Mouse (Mus musculus): Measurements from ENCODE around the gene Kcnc3. TPM values are rescaled to one million over a fixed set of nuclear protein-coding genes. Genes with fewer than 3 reads are reported as not detected.
A peak's percentile ranks its signal among the peaks of the same experiment; 100 is the strongest.

Kcnc3 gene
- polyA plus RNA-seq, 1 experiment from 2014 or later, result 1.8 TPM

DNA sequence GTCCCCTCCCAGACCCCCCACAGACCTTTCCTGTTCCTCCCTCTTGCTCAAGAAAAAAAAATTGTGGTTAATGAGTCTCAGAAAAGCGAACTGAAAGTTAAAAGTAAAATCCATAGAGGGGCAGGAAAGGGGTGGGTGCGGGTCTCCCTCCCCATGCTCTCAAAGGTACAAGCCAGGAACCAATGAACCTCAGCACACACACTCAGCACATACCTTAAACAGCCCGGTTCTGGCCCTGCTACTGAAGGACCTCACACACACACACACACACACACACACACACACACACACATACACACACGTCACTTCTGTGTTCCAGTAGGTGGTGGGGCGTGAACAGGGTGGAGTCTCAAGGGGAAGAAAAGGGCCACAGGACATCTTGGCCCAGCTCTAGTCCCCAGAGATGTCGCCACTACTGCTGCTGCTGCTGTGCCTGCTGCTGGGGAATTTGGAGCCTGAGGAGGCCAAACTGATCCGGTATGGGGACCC lies 18.2 kb upstream of the Kcnc3 start, which contains the start of gene Napsa:
Gene Napsa, plus strand, starts transcription at position 168 of the 489 bp plus-strand sequence.
- no peak within 1 kb of the TSS for H3K4me3 ChIP-seq
- 30% methylated on average over 7 of the region's 7 CpGs for WGBS
- H3K27me3 ChIP-seq, result no peaks in the 10 kb centered on the region

DNA sequence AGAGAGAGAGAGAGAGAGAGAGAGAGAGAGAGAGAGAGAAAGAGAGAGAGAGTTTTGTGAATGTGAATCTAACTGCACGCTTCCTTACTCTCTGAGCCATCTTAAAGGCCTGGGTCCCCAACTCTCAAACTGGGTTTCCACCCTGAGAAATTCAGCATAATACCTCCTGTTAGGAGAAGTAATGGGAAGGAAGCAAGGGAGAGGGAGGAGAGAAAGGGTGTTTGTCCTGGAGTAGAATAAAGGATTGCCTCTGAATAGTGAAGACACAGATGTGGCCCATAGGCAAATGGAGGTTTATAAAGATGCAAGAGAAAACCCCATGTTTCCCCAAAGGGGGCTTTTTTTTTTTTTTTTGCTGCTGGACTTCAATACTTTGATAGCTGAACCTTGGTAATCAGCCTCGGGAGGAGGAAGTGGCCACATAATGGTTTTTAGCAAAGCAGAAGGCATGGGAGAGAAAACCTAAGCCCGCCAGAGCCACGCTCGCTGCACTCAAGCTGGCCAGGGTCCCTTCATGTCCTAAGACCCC lies 17.4 kb upstream of the Kcnc3 start:
- no peak for ATAC-seq (ENCODE audit: insufficient number of reproducible peaks, insufficient read depth, low FRiP score, low TSS enrichment, low read depth)
- no peak overlapping the region for H3K4me3 ChIP-seq
- no peak overlapping the region for H3K9ac ChIP-seq
- H3K36me3 ChIP-seq, result no peaks in the 10 kb centered on the region
- H3K9me3 ChIP-seq, result no peaks in the 10 kb centered on the region
- H3K4me2 ChIP-seq, result no peak overlapping the region
- no peaks in the 10 kb centered on the region for H3K27me3 ChIP-seq
- H3K27ac ChIP-seq, result no peak overlapping the region
- WGBS, result 71% methylated on average over 5 of the region's 5 CpGs
- H3K4me1 ChIP-seq, result no peaks in the 10 kb centered on the region

More for the DNA sequence above, 18.2 kb upstream of the Kcnc3 start, which contains the start of gene Napsa:
- no peak for ATAC-seq (ENCODE audit: insufficient number of reproducible peaks, insufficient read depth, low FRiP score, low TSS enrichment, low read depth)
- H3K4me2 ChIP-seq, result no peak within 1 kb of the TSS
- H3K4me1 ChIP-seq, result no peaks in the 10 kb centered on the region
- H3K9me3 ChIP-seq, result no peaks in the 10 kb centered on the region
- H3K36me3 ChIP-seq, result no peaks in the 10 kb centered on the region
- no peak within 1 kb of the TSS for H3K27ac ChIP-seq
- H3K9ac ChIP-seq, result no peak within 1 kb of the TSS

DNA sequence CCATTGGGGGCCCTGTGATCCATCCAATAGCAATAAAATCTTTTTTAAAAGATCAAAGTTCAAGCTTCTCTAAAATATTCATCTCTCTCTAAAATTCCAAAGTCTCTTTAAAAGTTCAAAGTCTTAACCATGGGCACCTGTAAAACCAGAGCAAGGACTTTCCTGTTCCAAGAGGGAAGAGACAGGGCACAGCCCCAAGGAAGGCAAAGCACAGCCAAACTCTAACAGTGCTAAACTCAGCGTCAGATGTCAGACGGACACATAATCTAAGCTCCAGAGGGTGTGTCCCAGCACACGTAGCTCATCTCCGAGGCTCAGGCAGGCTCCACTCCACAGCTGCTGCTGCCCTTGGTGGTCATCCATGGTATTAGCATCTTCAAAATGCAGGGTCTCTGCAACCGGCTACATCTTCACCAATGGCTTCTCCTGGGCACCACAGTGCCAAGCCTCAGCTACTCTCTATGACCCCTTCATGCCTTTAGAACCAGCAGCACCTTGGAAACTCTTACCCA lies 14.1 kb upstream of the Kcnc3 start:
- Histone ChIP-seq H3K4me2 (no peak overlapping the region), H3K9ac (no peak overlapping the region), H3K36me3 (no peaks in the 10 kb centered on the region), H3K27ac (no peak overlapping the region), H3K4me1 (no peaks in the 10 kb centered on the region), H3K9me3 (no peaks in the 10 kb centered on the region), H3K27me3 (no peaks in the 10 kb centered on the region), H3K4me3 (no peak overlapping the region)
- WGBS, result 45% methylated on average over 5 of the region's 5 CpGs
- ATAC-seq (ENCODE audit: insufficient number of reproducible peaks, insufficient read depth, low FRiP score, low TSS enrichment, low read depth), result no peak

DNA sequence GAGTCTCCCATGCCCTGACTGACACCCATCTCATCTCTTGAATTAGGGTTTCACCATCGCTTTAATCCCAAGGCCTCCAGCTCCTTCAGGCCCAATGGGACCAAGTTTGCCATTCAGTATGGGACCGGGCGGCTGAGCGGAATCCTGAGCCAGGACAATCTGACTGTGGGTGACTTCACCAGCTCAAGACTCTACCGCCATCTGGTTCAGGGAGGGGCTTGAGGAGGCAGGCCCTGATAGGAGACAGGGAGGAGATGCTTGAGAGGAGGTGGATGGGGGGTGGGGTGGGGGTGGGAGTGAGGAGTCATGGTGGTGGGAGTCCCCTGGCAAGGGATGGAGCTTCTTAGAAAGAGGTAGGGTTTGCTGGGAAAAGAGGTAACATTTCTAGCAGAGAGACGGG lies 8.8 kb upstream of the Kcnc3 start:
- no peaks in the 10 kb centered on the region; the same call in 1 of the 2 replicates for H3K4me1 ChIP-seq
- H3K4me2 ChIP-seq, result no peak overlapping the region
- no peaks in the 10 kb centered on the region for H3K36me3 ChIP-seq
- H3K9me3 ChIP-seq, result no peaks in the 10 kb centered on the region
- no peak overlapping the region for H3K27ac ChIP-seq
- H3K4me3 ChIP-seq, result no peak overlapping the region
- H3K27me3 ChIP-seq, result peaks cover 19% of the 10 kb centered on the region
- WGBS, result 84% methylated on average over 6 of the region's 6 CpGs
- ATAC-seq (ENCODE audit: insufficient number of reproducible peaks, insufficient read depth, low FRiP score, low TSS enrichment, low read depth), result no peak
- no peak overlapping the region for H3K9ac ChIP-seq

DNA sequence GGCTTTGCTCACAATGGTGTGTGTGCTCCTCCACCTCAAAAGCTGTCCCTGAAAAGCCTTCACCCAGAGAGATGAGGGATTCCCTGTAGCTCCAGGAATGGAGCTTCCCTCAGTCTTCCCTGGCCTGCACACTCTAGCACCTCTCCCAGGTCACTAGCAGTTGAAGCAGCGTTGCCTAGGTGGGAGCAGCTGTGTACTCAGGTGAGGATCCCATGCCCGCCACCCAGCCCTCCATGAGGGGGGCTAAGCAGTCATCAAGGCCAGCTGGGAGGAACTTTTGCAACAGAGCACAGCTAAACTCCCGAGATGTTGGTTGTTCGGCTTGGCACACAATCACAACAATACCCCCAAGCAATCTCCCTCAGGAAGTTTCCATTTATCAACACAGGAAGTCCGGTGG lies 7.8 kb upstream of the Kcnc3 start:
- Histone ChIP-seq H3K9me3 (no peaks in the 10 kb centered on the region), H3K4me3 (no peak overlapping the region), H3K9ac (no peak overlapping the region), H3K36me3 (no peaks in the 10 kb centered on the region), H3K27ac (no peak overlapping the region), H3K27me3 (peaks cover 30% of the 10 kb centered on the region), H3K4me2 (no peak overlapping the region), H3K4me1 (peaks cover 9% of the 10 kb centered on the region)
- 66% methylated on average over 5 of the region's 5 CpGs for WGBS
- ATAC-seq (ENCODE audit: insufficient number of reproducible peaks, insufficient read depth, low FRiP score, low TSS enrichment, low read depth), result no peak

DNA sequence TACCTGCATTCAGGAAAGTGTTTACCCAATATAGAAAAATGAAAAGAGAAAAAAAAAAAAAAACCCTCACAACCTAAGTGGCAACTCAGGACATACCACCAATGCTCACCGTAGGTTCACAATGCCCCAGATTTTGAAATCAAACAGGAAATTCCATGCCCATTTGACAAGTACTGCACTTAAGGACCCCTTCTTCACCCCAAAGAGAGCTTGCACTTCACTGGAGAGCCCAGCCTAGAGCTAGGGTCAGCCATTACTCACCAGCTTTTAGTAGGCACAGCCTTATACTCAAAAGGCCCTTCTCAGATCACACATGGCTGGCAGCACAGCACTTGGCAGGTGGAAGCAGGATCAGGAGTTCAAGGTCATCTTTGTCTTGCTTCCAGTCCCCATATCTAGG lies 7.3 kb upstream of the Kcnc3 start:
- Histone ChIP-seq H3K9me3 (no peaks in the 10 kb centered on the region), H3K27me3 (peaks cover 34% of the 10 kb centered on the region), H3K27ac (no peak overlapping the region), H3K4me2 (no peak overlapping the region), H3K9ac (no peak overlapping the region), H3K4me1 (peaks cover 11% of the 10 kb centered on the region), H3K36me3 (no peaks in the 10 kb centered on the region), H3K4me3 (no peak overlapping the region)
- 86% methylated on average over 1 of the region's 1 CpGs for WGBS
- no peak for ATAC-seq (ENCODE audit: insufficient number of reproducible peaks, insufficient read depth, low FRiP score, low TSS enrichment, low read depth)

DNA sequence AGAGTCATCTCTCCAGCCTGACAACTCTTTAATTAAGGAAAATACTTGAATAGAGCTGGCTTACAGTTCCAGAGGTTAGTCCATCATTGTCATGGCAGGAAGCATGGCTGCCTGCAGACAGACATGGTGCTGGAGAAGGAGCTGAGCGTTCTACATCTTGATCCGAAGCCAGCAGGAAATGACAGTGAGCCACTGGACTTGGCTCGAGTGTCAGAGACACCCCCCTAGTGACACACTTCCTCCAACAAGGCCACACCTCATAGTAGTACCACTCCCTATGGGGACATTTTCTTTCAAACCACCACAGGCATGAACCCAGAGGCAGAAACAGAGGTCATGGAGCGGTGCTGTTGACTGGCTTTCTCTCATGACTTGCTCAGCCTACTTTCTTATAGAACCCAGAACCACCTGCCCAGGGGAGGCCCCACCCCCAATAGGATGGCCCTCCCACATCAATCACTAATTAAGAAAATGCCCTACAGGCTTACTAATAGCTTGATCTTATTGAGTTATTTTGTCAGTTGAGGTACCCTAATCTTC lies 6.1 kb upstream of the Kcnc3 start:
- Histone ChIP-seq H3K4me3 (no peak overlapping the region), H3K27me3 (peaks cover 44% of the 10 kb centered on the region), H3K27ac (no peak overlapping the region), H3K9me3 (no peaks in the 10 kb centered on the region), H3K9ac (no peak overlapping the region), H3K4me2 (no peak overlapping the region), H3K36me3 (no peaks in the 10 kb centered on the region), H3K4me1 (peaks cover 22% of the 10 kb centered on the region)
- no peak for ATAC-seq (ENCODE audit: insufficient number of reproducible peaks, insufficient read depth, low FRiP score, low TSS enrichment, low read depth)
- WGBS, result 88% methylated on average over 4 of the region's 4 CpGs

DNA sequence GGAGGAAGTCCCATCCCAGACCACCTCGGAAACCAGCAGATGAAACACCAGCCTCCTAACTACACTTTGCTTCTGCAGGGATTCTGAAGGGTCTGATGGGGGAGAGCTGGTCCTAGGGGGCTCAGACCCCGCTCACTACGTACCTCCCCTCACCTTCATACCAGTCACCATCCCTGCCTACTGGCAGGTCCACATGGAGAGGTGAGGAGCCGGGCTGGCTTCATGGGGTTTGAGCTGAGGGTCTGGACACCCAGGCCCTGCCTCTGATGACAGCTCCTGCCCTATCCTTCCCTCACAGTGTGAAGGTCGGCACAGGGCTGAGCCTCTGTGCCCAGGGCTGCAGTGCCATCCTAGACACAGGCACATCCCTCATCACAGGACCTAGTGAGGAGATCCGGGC lies 5.5 kb upstream of the Kcnc3 start:
- no peak overlapping the region for H3K4me2 ChIP-seq
- no peaks in the 10 kb centered on the region for H3K36me3 ChIP-seq
- WGBS, result 84% methylated on average over 6 of the region's 6 CpGs
- no peak overlapping the region for H3K27ac ChIP-seq
- H3K9ac ChIP-seq, result no peak overlapping the region
- no peaks in the 10 kb centered on the region for H3K9me3 ChIP-seq
- ATAC-seq (ENCODE audit: insufficient number of reproducible peaks, insufficient read depth, low FRiP score, low TSS enrichment, low read depth), result no peak
- peaks cover 50% of the 10 kb centered on the region for H3K27me3 ChIP-seq
- no peak overlapping the region for H3K4me3 ChIP-seq
- H3K4me1 ChIP-seq, result peaks cover 28% of the 10 kb centered on the region

DNA sequence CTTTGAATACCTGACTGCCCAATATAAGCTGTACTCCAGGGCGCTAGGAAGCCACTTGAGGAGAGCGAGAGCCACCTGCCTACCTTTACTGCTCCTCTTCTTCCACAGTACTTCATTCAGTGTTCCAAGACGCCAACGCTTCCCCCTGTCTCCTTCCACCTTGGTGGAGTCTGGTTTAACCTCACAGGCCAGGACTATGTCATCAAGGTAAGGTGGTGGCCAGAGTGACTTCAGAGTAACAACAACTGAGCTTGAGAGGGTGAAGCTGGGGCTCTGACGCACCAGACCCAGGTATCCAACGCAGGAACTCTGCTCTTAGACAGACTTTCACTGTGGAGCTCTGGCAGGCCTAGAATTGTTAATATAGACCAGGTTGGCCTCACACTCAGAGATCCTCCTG lies 4.9 kb upstream of the Kcnc3 start:
- Histone ChIP-seq H3K4me3 (no peak overlapping the region), H3K4me2 (no peak overlapping the region), H3K9me3 (no peaks in the 10 kb centered on the region), H3K9ac (no peak overlapping the region), H3K27ac (no peak overlapping the region), H3K27me3 (peaks cover 51% of the 10 kb centered on the region), H3K36me3 (no peaks in the 10 kb centered on the region), H3K4me1 (peaks cover 32% of the 10 kb centered on the region)
- ATAC-seq (ENCODE audit: insufficient number of reproducible peaks, insufficient read depth, low FRiP score, low TSS enrichment, low read depth), result no peak
- 93% methylated on average over 6 of the region's 6 CpGs for WGBS

DNA sequence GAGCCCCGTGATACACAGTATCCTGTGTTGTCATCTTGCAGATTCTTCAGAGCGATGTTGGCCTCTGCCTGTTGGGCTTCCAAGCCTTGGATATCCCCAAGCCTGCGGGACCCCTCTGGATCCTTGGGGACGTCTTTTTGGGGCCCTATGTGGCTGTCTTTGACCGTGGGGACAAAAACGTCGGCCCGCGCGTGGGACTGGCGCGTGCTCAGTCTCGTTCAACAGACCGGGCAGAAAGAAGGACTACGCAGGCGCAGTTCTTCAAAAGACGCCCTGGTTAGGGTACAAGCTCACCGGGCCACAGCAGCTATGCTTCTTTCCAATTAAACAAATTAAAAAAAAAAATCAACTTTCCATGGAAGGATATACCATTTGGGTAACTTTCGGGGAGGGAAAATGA lies 3.9 kb upstream of the Kcnc3 start:
- Histone ChIP-seq H3K9me3 (no peaks in the 10 kb centered on the region), H3K4me3 (peak overlapping the region; percentile 39), H3K27me3 (peaks cover 61% of the 10 kb centered on the region), H3K27ac (no peak overlapping the region), H3K4me1 (peaks cover 39% of the 10 kb centered on the region), H3K4me2 (peak overlapping the region; percentile 67), H3K36me3 (no peaks in the 10 kb centered on the region), H3K9ac (0 out of 2 replicates have a peak overlapping the region, but pooled peaks have one; percentile 58)
- WGBS, result 10% methylated on average over 19 of the region's 19 CpGs
- ATAC-seq (ENCODE audit: insufficient number of reproducible peaks, insufficient read depth, low FRiP score, low TSS enrichment, low read depth), result no peak

DNA sequence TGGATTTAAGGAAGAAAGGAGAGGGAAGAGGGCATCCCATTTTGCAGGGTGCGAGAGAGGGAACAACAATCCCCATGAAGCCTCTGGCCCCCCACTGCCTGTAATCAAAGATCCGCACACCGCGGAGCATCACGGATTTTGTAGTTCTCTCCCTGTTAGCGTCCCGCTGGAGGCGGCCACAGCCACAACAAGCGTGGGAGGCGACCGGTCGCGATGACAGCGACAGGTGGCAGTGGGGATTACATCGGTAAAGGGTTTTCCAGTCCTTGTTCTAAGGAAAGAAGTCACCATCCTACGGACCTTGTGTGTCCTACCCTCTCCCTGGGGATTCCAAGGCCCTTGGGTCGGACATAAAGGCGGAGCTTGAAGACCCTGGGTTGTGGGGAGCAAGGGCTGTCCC lies 3.5 kb upstream of the Kcnc3 start:
- no peak overlapping the region for H3K27ac ChIP-seq
- H3K4me2 ChIP-seq, result peak overlapping the region; percentile 67
- ATAC-seq (ENCODE audit: insufficient number of reproducible peaks, insufficient read depth, low FRiP score, low TSS enrichment, low read depth), result no peak
- WGBS, result 1% methylated on average over 18 of the region's 18 CpGs
- peaks cover 65% of the 10 kb centered on the region for H3K27me3 ChIP-seq
- no peaks in the 10 kb centered on the region for H3K36me3 ChIP-seq
- H3K9me3 ChIP-seq, result no peaks in the 10 kb centered on the region
- peak overlapping the region; percentile 58; the same call in 1 of the 2 replicates for H3K9ac ChIP-seq
- peak overlapping the region; percentile 39 for H3K4me3 ChIP-seq
- H3K4me1 ChIP-seq, result peaks cover 43% of the 10 kb centered on the region

DNA sequence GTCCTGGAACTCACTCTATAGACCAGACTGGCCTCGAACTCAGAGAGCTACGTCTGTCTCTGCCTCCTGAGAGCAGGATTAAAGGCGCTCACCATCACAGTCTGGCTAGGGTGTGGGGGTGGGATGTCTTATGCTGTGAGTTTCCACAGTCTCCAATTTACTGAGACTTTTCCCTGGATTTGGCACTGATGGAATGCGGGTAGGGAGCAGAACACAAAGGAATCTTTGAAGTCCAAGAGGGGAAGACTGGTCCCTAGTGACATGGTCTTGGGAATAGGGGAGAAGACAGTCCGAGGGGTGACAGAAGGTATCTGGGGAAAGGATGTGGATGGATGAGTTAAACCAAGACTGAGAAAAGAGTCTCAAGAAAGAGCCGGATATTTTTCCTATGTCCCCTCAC lies 2.8 kb upstream of the Kcnc3 start:
- no peaks in the 10 kb centered on the region for H3K36me3 ChIP-seq
- no peak for ATAC-seq (ENCODE audit: insufficient number of reproducible peaks, insufficient read depth, low FRiP score, low TSS enrichment, low read depth)
- 26% methylated on average over 6 of the region's 6 CpGs for WGBS
- H3K27ac ChIP-seq, result no peak overlapping the region
- no peaks in the 10 kb centered on the region for H3K9me3 ChIP-seq
- no peak overlapping the region for H3K9ac ChIP-seq
- peak overlapping the region; percentile 39; the same call in 1 of the 2 replicates for H3K4me3 ChIP-seq
- peaks cover 47% of the 10 kb centered on the region for H3K4me1 ChIP-seq
- H3K4me2 ChIP-seq, result peak overlapping the region; percentile 67
- peaks cover 72% of the 10 kb centered on the region for H3K27me3 ChIP-seq

Data from embryonic facial prominence, embryonic 13.5 days (tissue).